Comparison of ENCODE assay signal across 10 mouse cellular contexts in genomic region chr4:133804401-133805263, GRCm38 (mm10). TPM values are rescaled to one million over a fixed set of nuclear protein-coding genes. Genes with fewer than 3 reads are reported as not detected.
DNase-seq lines count a peak whose midpoint lies in the region; ATAC-seq and TF ChIP-seq lines count a peak whose summit lies in the region.
"Had no signal": no experiment of that assay in that cellular context is flagged by ENCODE, and none has a peak within 500 bp of the region (broad histone marks: within the 10 kb centered on the region; RNA-seq: fewer than 3 reads in every experiment).

No protein-coding gene starts in this region.

- H3K4me1 ChIP-seq in ES-E14 (ENCODE audit: control insufficient read depth in 2 of 2, insufficient read depth in 2 of 2, low read length in 2 of 2, poor library complexity in 1 of 2) = no peaks in the 10 kb centered on the region
- no peaks in the 10 kb centered on the region for H3K4me1 ChIP-seq in liver, adult 2 months (ENCODE audit: control insufficient read depth, insufficient read depth, low read length)
- H3K4me1 ChIP-seq in hindbrain, embryonic 13.5 days (replicated peaks) = no peaks in the 10 kb centered on the region
- no peaks in the 10 kb centered on the region for H3K4me1 ChIP-seq in intestine, embryonic 15.5 days (replicated peaks)
- H3K4me1 ChIP-seq in intestine, embryonic 16.5 days (ENCODE audit: control insufficient read depth, insufficient read depth, low read length) = no peaks in the 10 kb centered on the region
- H3K4me1 ChIP-seq: neural tube, embryonic 13.5 days had no signal

- H3K79me2 ChIP-seq in liver, adult 2 months (ENCODE audit: control insufficient read depth, insufficient read depth, low read length) = no peaks in the 10 kb centered on the region

- peak overlapping the region; percentile 9; the same call in 1 of the 2 replicates for H3K9ac ChIP-seq in ES-E14 (ENCODE audit: insufficient read depth, low read depth, low read length, poor library complexity, severe bottlenecking)
- H3K9ac ChIP-seq in liver, adult 2 months (ENCODE audit: low read depth, low read length) = no peak overlapping the region
- H3K9ac ChIP-seq in hindbrain, embryonic 13.5 days = no peak overlapping the region
- H3K9ac ChIP-seq in intestine, embryonic 15.5 days = no peak overlapping the region
- H3K9ac ChIP-seq in intestine, embryonic 16.5 days (ENCODE audit: low read depth, low read length) = no peak overlapping the region
- H3K9ac ChIP-seq: liver, embryonic 14.5 days; neural tube, embryonic 13.5 days had no signal

- no peak overlapping the region for H3K27ac ChIP-seq in ES-E14 (ENCODE audit: insufficient read depth, low read depth, low read length, poor library complexity, severe bottlenecking)
- H3K27ac ChIP-seq in liver, adult 2 months (replicated peaks; ENCODE audit: insufficient read depth, low read depth, low read length) = peak overlapping the region; percentile 19; the same call in 1 of the 2 replicates
- no peak overlapping the region for H3K27ac ChIP-seq in hindbrain, embryonic 13.5 days
- no peak overlapping the region for H3K27ac ChIP-seq in intestine, embryonic 15.5 days
- no peak overlapping the region for H3K27ac ChIP-seq in intestine, embryonic 16.5 days (ENCODE audit: low read length)
- H3K27ac ChIP-seq: liver, embryonic 14.5 days; neural tube, embryonic 13.5 days had no signal

- no peak overlapping the region for H3K4me3 ChIP-seq in ES-E14 (ENCODE audit: insufficient read depth in 1 of 2, low read depth in 1 of 2, low read length in 2 of 2, poor library complexity in 1 of 2, severe bottlenecking in 1 of 2)
- no peak overlapping the region for H3K4me3 ChIP-seq in liver, adult 2 months (ENCODE audit: insufficient read depth, low read depth, low read length)
- H3K4me3 ChIP-seq in hindbrain, embryonic 13.5 days = no peak overlapping the region
- no peak overlapping the region for H3K4me3 ChIP-seq in intestine, embryonic 15.5 days (replicated peaks)
- H3K4me3 ChIP-seq in intestine, embryonic 16.5 days (ENCODE audit: low read length) = no peak overlapping the region
- H3K4me3 ChIP-seq: neural tube, embryonic 13.5 days had no signal

- DNase-seq in B cell, adult 2 months = peak; percentile 76 to 79
- no peak for DNase-seq in ES-E14 (ENCODE audit: low read depth, low spot score)
- DNase-seq in liver, adult 2 months (ENCODE audit: extremely low read depth, low read depth, low spot score) = peak; percentile 43
- DNase-seq in skeletal muscle tissue, adult 2 months (ENCODE audit: low read depth, low spot score) = peak; percentile 43
- DNase-seq in right cerebral cortex, postnatal 25 days = no peak

- TF ChIP-seq CTCF in liver, adult 2 months (IDR thresholded peaks at IDR 0.05; ENCODE audit: low read depth, low read length) = no peak

- no peak for TF ChIP-seq POLR2A in liver, adult 2 months (IDR thresholded peaks at IDR 0.05; ENCODE audit: extremely low read depth, insufficient read depth, low read length)

- no peaks in the 10 kb centered on the region for H3K9me3 ChIP-seq in ES-E14 (ENCODE audit: control insufficient read depth, insufficient read depth, low read depth, low read length)
- H3K9me3 ChIP-seq in hindbrain, embryonic 13.5 days = no peaks in the 10 kb centered on the region
- no peaks in the 10 kb centered on the region for H3K9me3 ChIP-seq in intestine, embryonic 15.5 days
- no peaks in the 10 kb centered on the region for H3K9me3 ChIP-seq in intestine, embryonic 16.5 days (ENCODE audit: control insufficient read depth, low read length)
- H3K9me3 ChIP-seq: neural tube, embryonic 13.5 days had no signal

- no peaks in the 10 kb centered on the region for H3K27me3 ChIP-seq in liver, adult 2 months (ENCODE audit: control insufficient read depth, insufficient read depth, low read length)
- H3K27me3 ChIP-seq in hindbrain, embryonic 13.5 days = no peaks in the 10 kb centered on the region
- no peaks in the 10 kb centered on the region for H3K27me3 ChIP-seq in intestine, embryonic 15.5 days (replicated peaks)
- H3K27me3 ChIP-seq in intestine, embryonic 16.5 days (replicated peaks; ENCODE audit: control insufficient read depth, insufficient read depth, low read length) = no peaks in the 10 kb centered on the region
- H3K27me3 ChIP-seq: neural tube, embryonic 13.5 days had no signal

- no peaks in the 10 kb centered on the region for H3K36me3 ChIP-seq in ES-E14 (ENCODE audit: control insufficient read depth, insufficient read depth, low read length, poor library complexity, severe bottlenecking)
- no peaks in the 10 kb centered on the region for H3K36me3 ChIP-seq in liver, adult 2 months (ENCODE audit: control insufficient read depth, insufficient read depth, low read length)
- H3K36me3 ChIP-seq in hindbrain, embryonic 13.5 days = no peaks in the 10 kb centered on the region
- H3K36me3 ChIP-seq in intestine, embryonic 15.5 days = no peaks in the 10 kb centered on the region
- H3K36me3 ChIP-seq in intestine, embryonic 16.5 days (ENCODE audit: control insufficient read depth, insufficient read depth, low read length) = no peaks in the 10 kb centered on the region
- H3K36me3 ChIP-seq: neural tube, embryonic 13.5 days had no signal

- H3K4me2 ChIP-seq in hindbrain, embryonic 13.5 days = no peak overlapping the region
- no peak overlapping the region for H3K4me2 ChIP-seq in intestine, embryonic 15.5 days (replicated peaks)
- no peak overlapping the region for H3K4me2 ChIP-seq in intestine, embryonic 16.5 days (ENCODE audit: low read depth, low read length)
- H3K4me2 ChIP-seq: neural tube, embryonic 13.5 days had no signal

- no peak for ATAC-seq in hindbrain, embryonic 13.5 days (ENCODE audit: low FRiP score)
- ATAC-seq in intestine, embryonic 15.5 days = no peak
- no peak for ATAC-seq in intestine, embryonic 16.5 days

- WGBS in liver, adult 2 months = 76% methylated on average over 15 of the region's 15 CpGs
- 78% methylated on average over 15 of the region's 15 CpGs for WGBS in hindbrain, embryonic 13.5 days
- WGBS in intestine, embryonic 15.5 days = 75% methylated on average over 15 of the region's 15 CpGs
- 73% methylated on average over 15 of the region's 15 CpGs for WGBS in intestine, embryonic 16.5 days

- in situ Hi-C loops in ES-E14 (cut with MboI; ENCODE audit: low sequenced_read_pairs in 2 of 2, unreplicated experiment in 2 of 2) = no loop called here

TF ChIP-seq in ES-E14, 5 proteins besides CTCF, POLR2A, EP300 and RAD21:
- no peak for TF ChIP-seq ZC3H11A (IDR thresholded peaks at IDR 0.05; ENCODE audit: borderline replicate concordance, low read depth, low read length)
- no peak for TF ChIP-seq CHD2 (IDR thresholded peaks at IDR 0.05; ENCODE audit: low read depth, low read length)
- TF ChIP-seq HCFC1 (IDR thresholded peaks at IDR 0.05; ENCODE audit: borderline replicate concordance, insufficient read depth, low read length) = no peak
- no peak for TF ChIP-seq ZNF384 (IDR thresholded peaks at IDR 0.05; ENCODE audit: low read depth, low read length)
- TF ChIP-seq MAFK (IDR thresholded peaks at IDR 0.05; ENCODE audit: insufficient read depth, low read depth, low read length) = no peak
TF ChIP-seq in ES-E14: peak in this region for 0.

RNA-seq across cellular contexts. Expression of gene Arid1a, which starts 48.1 kb away (rescaled TPM):
- 62.6 and 75.6 TPM in 2 replicates for total RNA-seq in ES-E14 (2012; rRNA removed)
- total RNA-seq in liver, adult 2 months (2014; rRNA removed) = 5.9 and 8.5 TPM in 2 replicates
- 21.9 and 25.2 TPM in 2 replicates for polyA plus RNA-seq in liver, adult 2 months (2012; rRNA removed)
- 35.6 and 37.4 TPM in 2 replicates for polyA plus RNA-seq in hindbrain, embryonic 13.5 days (2015; fragmentation: Nextera tagmentation; extraction: Ambion mirVana)
- polyA plus RNA-seq in intestine, embryonic 15.5 days (2015; fragmentation: Nextera tagmentation; extraction: Ambion mirVana) = 21.6 and 24.9 TPM in 2 replicates
- polyA plus RNA-seq in intestine, embryonic 16.5 days (2015; fragmentation: Nextera tagmentation; extraction: Ambion mirVana) = 17.8 and 18.5 TPM in 2 replicates

Comparison
In these comparisons a context has a peak if more than half of its experiments do, and no peak if none do; other contexts are left out.
1. DNase-seq: peak in B cell, adult 2 months (2 of 2), liver, adult 2 months (single experiment) and skeletal muscle tissue, adult 2 months (single experiment); none in ES-E14 (single experiment) and right cerebral cortex, postnatal 25 days (single experiment).